Mouse (Mus musculus): Measurements from ENCODE around the gene Por. TPM values are rescaled to one million over a fixed set of nuclear protein-coding genes. Genes with fewer than 3 reads are reported as not detected.

The Por gene
- polyA plus RNA-seq, 1 experiment from 2014 or later = 37.0 TPM

DNA sequence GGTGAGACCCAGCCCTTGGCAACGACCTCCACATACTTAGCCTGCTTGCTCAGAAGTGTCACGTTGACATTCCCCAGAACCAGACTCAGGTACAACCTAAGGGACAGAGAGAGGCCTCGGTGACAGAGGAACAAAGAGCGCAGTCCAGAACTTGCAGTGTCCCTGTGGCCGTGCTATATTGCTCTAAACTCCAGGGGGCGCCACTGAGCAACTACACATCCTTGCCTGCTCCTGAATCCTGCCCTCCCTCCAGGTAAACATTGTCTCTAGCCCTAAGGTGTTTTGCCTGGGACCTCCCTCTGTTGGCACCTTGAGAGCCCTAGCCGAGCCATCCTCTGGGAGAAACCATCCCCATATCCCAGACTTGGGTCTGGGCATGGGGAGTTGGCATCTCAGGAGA lies 67.3 kb downstream of the Por start:
- Histone ChIP-seq H3K4me3 (replicated peaks) (no peak overlapping the region), H3K27me3 (no peaks in the 10 kb centered on the region), H3K9ac (no peak overlapping the region), H3K4me1 (replicated peaks) (no peaks in the 10 kb centered on the region; the same call in 1 of the 2 replicates), H3K27ac (replicated peaks) (no peak overlapping the region), H3K36me3 (replicated peaks) (peaks cover 35% of the 10 kb centered on the region), H3K9me3 (replicated peaks) (no peaks in the 10 kb centered on the region), H3K4me2 (no peak overlapping the region)
- no peak for ATAC-seq (ENCODE audit: insufficient read depth)
- 67% methylated on average over 7 of the region's 7 CpGs for WGBS (ENCODE audit: insufficient replicate concordance)

DNA sequence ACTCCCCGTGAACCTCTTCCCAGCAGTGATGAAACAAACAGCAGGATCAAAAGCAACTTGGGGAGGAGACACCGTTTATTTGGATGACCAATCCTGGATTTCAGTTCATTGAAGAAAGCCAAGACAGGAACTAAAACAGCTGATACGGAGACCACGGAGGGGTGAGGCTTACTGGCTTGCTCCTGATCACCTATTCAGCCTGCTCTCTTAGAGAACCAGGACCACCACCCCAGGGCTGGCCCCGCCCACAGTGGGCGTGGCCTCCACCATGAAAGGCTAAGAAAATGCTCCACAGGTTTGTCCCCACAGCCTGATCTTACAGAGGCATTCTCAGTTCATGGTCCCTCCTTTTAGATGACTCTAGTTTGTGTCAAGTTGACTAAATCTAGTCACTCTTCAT lies 68.4 kb downstream of the Por start:
- H3K9ac ChIP-seq = no peak overlapping the region
- no peak overlapping the region for H3K4me3 ChIP-seq (replicated peaks)
- WGBS (ENCODE audit: insufficient replicate concordance) = 36% methylated on average over 6 of the region's 6 CpGs
- ATAC-seq (ENCODE audit: insufficient read depth) = no peak
- H3K4me1 ChIP-seq (replicated peaks) = peaks cover 8% of the 10 kb centered on the region
- no peak overlapping the region for H3K4me2 ChIP-seq
- peaks cover 24% of the 10 kb centered on the region for H3K36me3 ChIP-seq (replicated peaks)
- peaks cover 7% of the 10 kb centered on the region; the same call in 1 of the 2 replicates for H3K27me3 ChIP-seq
- no peak overlapping the region for H3K27ac ChIP-seq (replicated peaks)
- no peaks in the 10 kb centered on the region for H3K9me3 ChIP-seq (replicated peaks)

DNA sequence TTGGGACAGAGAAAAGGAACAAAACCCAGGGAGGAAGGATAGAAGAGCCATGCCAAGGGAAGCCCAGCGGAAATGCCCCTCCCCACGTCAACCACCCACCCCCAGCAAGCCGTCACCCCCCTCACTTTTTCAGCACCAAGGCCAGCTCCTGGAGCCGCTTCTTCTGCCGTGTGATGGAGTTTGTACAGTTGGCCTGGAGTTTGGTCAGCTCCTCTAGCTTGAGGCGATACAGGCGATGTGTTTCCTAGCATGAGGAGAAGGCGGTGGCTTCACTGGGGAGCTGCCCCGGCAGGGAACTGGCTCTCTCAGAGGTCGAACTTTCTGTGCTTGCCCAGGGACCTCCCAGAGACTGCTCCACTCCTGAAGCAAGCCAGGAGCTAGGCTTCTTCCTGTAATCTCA lies 72.3 kb downstream of the Por start:
- no peak overlapping the region for H3K9ac ChIP-seq
- no peaks in the 10 kb centered on the region for H3K9me3 ChIP-seq (replicated peaks)
- no peak for ATAC-seq (ENCODE audit: insufficient read depth)
- 0 out of 2 replicates have a peak, but pooled peaks cover 5% of the 10 kb centered on the region for H3K36me3 ChIP-seq (replicated peaks)
- H3K4me3 ChIP-seq (replicated peaks) = no peak overlapping the region
- 55% methylated on average over 10 of the region's 10 CpGs for WGBS (ENCODE audit: insufficient replicate concordance)
- H3K27ac ChIP-seq (replicated peaks) = no peak overlapping the region
- peaks cover 22% of the 10 kb centered on the region for H3K4me1 ChIP-seq (replicated peaks)
- H3K4me2 ChIP-seq = no peak overlapping the region
- peaks cover 11% of the 10 kb centered on the region; the same call in 1 of the 2 replicates for H3K27me3 ChIP-seq

DNA sequence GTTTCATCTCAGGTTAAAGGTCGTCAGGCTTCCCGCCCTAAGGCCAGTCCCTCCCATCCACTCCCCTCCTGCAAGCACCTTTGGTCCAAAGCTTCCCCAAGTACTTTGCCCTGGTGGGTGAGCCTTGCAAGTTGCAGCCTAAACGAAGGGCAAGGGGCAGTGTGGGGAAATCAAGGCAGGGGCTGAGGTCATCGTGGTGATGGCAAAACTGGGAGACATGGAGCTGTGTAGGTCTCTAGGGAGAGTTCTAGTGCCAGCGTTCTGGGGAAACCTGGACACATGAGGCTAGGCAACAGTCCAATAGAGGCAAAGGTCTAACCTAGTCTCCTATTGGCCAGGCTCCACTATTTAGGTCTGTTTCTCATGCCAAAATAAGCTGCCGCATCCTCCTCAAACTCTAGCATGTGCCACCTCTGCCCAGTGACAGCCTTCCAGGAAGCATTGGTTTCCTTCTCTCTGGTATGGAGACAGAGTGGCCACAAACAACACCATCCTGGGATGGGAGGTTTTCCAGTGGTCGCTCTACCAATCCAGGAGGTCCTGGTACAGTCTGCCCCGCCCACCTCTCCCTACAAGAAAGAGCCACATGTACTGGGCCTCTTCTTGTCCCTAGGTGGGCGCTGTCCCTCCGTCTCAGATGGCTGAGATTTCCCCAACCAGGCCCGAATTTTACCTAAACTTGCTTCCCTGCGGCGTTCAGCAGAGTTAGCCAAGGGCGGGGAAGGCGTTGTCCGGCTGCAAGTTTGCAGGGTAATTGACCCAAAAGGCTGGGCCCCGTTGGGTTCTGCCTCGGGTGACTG lies 73.3 kb downstream of the Por start:
- Histone ChIP-seq H3K9me3 (replicated peaks) (no peaks in the 10 kb centered on the region), H3K4me3 (replicated peaks) (peak overlapping the region; percentile 66), H3K27ac (replicated peaks) (no peak overlapping the region), H3K27me3 (peaks cover 11% of the 10 kb centered on the region; the same call in 1 of the 2 replicates), H3K36me3 (replicated peaks) (0 out of 2 replicates have a peak, but pooled peaks cover 5% of the 10 kb centered on the region), H3K4me1 (replicated peaks) (peaks cover 22% of the 10 kb centered on the region), H3K9ac (peak overlapping the region; percentile 40), H3K4me2 (peak overlapping the region; percentile 91)
- 24% methylated on average over 18 of the region's 18 CpGs for WGBS (ENCODE audit: insufficient replicate concordance)
- no peak for ATAC-seq (ENCODE audit: insufficient read depth)

DNA sequence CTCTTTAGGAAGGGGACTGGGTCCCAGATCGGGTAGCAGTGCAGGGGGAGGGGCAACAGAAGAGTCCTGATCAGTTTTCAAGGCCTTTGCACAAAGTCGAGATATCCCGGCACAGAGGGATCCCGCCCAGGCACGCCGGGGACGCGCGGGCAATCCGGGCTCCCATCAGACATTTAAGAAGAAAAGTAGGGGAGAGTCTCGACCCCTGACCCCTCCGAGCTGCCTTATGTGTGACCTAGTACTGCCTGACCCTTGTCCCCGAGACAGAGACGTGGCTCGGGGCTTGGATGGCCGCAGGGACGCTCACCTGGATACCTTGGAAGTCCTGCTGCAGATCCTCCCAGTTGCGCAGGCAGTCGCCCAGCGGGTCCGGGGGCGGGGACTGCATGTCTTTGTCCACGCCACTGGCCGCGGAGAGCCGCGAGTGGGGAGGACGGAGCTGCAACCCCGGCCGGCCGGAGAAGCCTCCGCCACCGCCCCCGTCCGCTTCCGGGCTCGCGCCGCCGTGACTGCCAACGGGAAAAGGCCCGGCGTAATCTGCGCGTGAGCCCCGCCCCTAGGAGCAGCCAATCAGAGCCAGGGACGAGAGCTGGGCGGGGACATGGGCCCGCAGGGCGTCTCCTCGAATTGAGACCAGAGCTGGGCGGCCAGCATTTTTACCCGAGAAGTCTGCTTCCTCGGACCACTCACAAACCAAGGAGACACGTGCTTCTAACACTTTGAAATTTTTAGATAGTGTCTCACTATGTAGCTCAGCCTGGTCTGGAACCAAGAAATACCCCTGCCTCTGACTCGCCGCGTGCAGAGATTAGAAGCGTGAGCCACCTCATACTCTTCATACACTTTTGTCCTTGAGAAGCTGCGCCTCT lies 74.1 kb downstream of the Por start, which contains the start of gene Tmem120a:
Tmem120a (minus strand) TSS at position 708 of the 869 bp plus-strand sequence.
- H3K4me1 ChIP-seq (replicated peaks) = peaks cover 22% of the 10 kb centered on the region
- no peak within 1 kb of the TSS for H3K27ac ChIP-seq (replicated peaks)
- peak within 1 kb of the TSS; percentile 91 for H3K4me2 ChIP-seq
- H3K9me3 ChIP-seq (replicated peaks) = no peaks in the 10 kb centered on the region
- peak; percentile 90 for ATAC-seq (ENCODE audit: insufficient read depth)
- under 1% methylated on average over 60 of the region's 60 CpGs for WGBS (ENCODE audit: insufficient replicate concordance)
- peak within 1 kb of the TSS; percentile 45 for H3K9ac ChIP-seq
- peaks cover 11% of the 10 kb centered on the region; the same call in 1 of the 2 replicates for H3K27me3 ChIP-seq
- peak within 1 kb of the TSS; percentile 66 for H3K4me3 ChIP-seq (replicated peaks)
- 0 out of 2 replicates have a peak, but pooled peaks cover 5% of the 10 kb centered on the region for H3K36me3 ChIP-seq (replicated peaks)

DNA sequence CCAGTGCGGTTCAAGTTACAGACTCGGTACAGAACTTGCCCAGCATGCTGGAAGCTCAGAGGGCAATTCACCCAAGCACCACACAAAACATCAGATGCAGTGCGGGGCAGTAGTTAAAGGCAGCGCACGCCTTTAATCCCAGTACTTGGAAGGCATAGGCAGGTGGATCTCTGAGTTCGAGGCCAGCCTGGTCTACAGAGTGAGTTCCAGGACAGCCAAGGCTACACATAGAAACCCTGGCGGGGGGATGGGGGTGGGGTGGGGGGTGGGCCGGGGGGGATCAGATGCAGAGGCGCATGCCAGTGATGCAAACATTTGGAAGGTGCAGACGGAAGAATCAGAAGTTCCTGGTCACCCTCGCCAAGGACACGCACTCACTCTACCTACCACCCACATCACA lies 74.9 kb downstream of the Por start:
- no peak overlapping the region for H3K27ac ChIP-seq (replicated peaks)
- H3K4me3 ChIP-seq (replicated peaks) = peak overlapping the region; percentile 66
- WGBS (ENCODE audit: insufficient replicate concordance) = 33% methylated on average over 12 of the region's 12 CpGs
- peak overlapping the region; percentile 91 for H3K4me2 ChIP-seq
- no peaks in the 10 kb centered on the region for H3K9me3 ChIP-seq (replicated peaks)
- H3K36me3 ChIP-seq (replicated peaks) = 0 out of 2 replicates have a peak, but pooled peaks cover 5% of the 10 kb centered on the region
- H3K4me1 ChIP-seq (replicated peaks) = peaks cover 22% of the 10 kb centered on the region
- H3K9ac ChIP-seq = 0 out of 2 replicates have a peak overlapping the region, but pooled peaks have one; percentile 45
- no peak for ATAC-seq (ENCODE audit: insufficient read depth)
- H3K27me3 ChIP-seq = peaks cover 11% of the 10 kb centered on the region; the same call in 1 of the 2 replicates

DNA sequence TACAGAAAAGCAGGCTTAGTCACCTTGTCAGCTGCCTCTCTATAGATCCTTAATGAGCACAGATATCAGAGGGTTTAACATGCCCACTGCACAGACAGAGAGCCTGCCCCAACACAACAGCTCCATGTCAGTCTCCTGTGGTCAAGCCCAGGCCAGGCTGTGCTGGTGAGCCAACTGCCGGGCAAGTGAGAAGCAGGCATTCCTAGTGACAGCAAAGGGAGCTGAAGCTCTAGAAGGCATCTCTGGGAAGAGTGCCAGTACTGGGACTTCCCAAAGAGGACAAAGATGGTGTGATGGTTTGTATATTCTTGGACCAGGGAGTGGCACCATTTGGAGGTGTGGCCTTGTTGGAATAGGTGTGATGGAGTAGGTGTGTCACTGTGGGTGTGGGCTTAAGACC lies 81.2 kb downstream of the Por start:
- Histone ChIP-seq H3K27me3 (no peaks in the 10 kb centered on the region; the same call in 1 of the 2 replicates), H3K4me3 (replicated peaks) (no peak overlapping the region), H3K4me1 (replicated peaks) (no peaks in the 10 kb centered on the region), H3K27ac (replicated peaks) (no peak overlapping the region), H3K9ac (no peak overlapping the region), H3K4me2 (no peak overlapping the region), H3K9me3 (replicated peaks) (no peaks in the 10 kb centered on the region), H3K36me3 (replicated peaks) (no peaks in the 10 kb centered on the region)
- WGBS (ENCODE audit: insufficient replicate concordance) = 63% methylated on average over 1 of the region's 1 CpGs
- no peak for ATAC-seq (ENCODE audit: insufficient read depth)

DNA sequence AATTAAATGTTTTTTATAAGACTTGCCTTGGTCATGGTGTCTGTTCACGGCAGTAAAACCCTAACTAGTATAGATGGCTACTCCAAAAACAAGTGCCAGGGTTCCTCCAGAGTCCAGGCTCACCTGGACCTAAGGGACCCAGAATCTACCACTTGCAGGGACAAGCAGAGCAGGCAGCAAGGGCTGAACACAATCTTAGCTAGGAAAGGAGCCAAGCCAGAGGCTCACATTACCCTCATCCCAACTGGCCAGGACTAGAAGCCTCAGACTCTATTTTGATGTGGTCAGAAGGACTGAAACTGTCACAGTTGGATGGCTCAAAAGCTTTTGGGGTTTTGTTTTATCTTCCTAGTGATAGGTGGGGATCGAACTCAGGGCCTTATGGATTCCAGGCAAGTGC lies 81.8 kb downstream of the Por start:
- no peaks in the 10 kb centered on the region for H3K4me1 ChIP-seq (replicated peaks)
- 51% methylated on average over 2 of the region's 2 CpGs for WGBS (ENCODE audit: insufficient replicate concordance)
- no peak for ATAC-seq (ENCODE audit: insufficient read depth)

DNA sequence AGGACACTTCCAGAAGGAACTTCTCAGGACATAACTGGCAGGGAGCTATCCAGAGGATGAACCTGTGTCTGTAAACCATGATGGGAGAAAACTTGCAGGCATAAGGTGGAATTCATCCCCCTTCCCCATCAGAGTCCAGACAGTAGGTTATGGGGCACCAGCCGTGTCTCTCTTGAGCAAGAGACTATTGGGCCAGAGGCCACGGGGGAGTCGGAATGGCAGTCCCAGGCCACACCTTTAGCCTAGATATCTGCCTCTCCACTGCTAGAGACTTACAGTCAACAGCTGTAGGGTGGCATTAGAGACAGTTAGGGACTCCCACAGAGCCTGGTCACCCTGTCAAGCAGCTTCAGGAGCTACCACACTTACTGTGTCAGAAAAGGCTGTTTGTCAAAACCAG lies 92.0 kb downstream of the Por start:
- no peak overlapping the region for H3K4me3 ChIP-seq (replicated peaks)
- H3K36me3 ChIP-seq (replicated peaks) = no peaks in the 10 kb centered on the region
- no peaks in the 10 kb centered on the region for H3K9me3 ChIP-seq (replicated peaks)
- no peak overlapping the region for H3K9ac ChIP-seq
- H3K27me3 ChIP-seq = no peaks in the 10 kb centered on the region
- H3K4me1 ChIP-seq (replicated peaks) = no peaks in the 10 kb centered on the region
- H3K27ac ChIP-seq (replicated peaks) = no peak overlapping the region
- H3K4me2 ChIP-seq = no peak overlapping the region
- ATAC-seq (ENCODE audit: insufficient read depth) = no peak
- WGBS (ENCODE audit: insufficient replicate concordance) = 64% methylated on average over 3 of the region's 3 CpGs

More for the DNA sequence above, 81.8 kb downstream of the Por start:
- H3K4me3 ChIP-seq (replicated peaks) = no peak overlapping the region
- no peaks in the 10 kb centered on the region; the same call in 1 of the 2 replicates for H3K27me3 ChIP-seq
- no peaks in the 10 kb centered on the region for H3K9me3 ChIP-seq (replicated peaks)
- H3K36me3 ChIP-seq (replicated peaks) = no peaks in the 10 kb centered on the region
- no peak overlapping the region for H3K4me2 ChIP-seq
- no peak overlapping the region for H3K27ac ChIP-seq (replicated peaks)
- H3K9ac ChIP-seq = no peak overlapping the region

DNA sequence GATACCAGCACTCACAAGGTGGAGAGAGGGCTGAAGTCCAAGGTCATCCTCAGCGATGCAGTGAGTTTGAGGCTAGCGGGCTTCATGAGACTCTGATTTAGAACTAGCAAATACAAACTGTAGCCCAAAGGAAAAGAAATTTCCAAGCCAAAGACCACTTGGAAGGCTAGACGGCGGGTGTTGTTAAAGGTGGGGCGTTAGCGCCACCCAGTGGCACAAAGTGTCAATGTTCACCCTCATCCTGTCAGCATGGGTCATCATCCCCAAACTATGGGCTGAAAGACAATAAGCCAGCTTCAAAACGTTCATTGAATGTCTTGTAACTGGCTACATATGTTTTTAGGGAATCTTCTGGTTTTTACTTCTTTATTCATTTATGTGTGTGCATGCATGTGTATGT lies 93.7 kb downstream of the Por start:
- 3% methylated on average over 7 of the region's 7 CpGs for WGBS (ENCODE audit: insufficient replicate concordance)

DNA sequence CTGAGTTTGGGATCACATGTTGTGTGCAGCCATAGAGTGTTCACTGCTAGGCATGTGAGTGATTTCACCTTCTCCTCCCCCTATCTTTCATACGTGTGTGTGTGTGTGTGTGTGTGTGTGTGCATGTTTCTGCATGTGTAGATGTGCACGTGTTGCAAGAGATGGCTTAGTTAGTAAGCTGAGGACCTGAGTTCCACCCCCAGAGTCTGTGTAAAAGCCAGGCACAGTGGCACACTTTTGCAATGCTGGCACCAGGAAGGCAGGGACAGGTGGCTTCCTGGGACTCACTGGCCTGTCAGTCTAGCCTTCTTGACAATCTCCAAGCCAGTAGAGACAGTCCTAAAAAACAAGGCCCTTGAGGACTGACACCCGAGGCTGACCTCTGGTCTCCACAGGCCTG lies 95.1 kb downstream of the Por start:
- Histone ChIP-seq H3K27me3 (no peaks in the 10 kb centered on the region), H3K4me3 (replicated peaks) (no peak overlapping the region), H3K4me1 (replicated peaks) (no peaks in the 10 kb centered on the region), H3K27ac (replicated peaks) (no peak overlapping the region), H3K4me2 (no peak overlapping the region), H3K36me3 (replicated peaks) (no peaks in the 10 kb centered on the region), H3K9me3 (replicated peaks) (no peaks in the 10 kb centered on the region), H3K9ac (no peak overlapping the region)
- 42% methylated on average over 3 of the region's 3 CpGs for WGBS (ENCODE audit: insufficient replicate concordance)
- ATAC-seq (ENCODE audit: insufficient read depth) = no peak

More for the DNA sequence above, 93.7 kb downstream of the Por start:
- no peaks in the 10 kb centered on the region for H3K4me1 ChIP-seq (replicated peaks)
- H3K27me3 ChIP-seq = no peaks in the 10 kb centered on the region
- no peak for ATAC-seq (ENCODE audit: insufficient read depth)
- H3K36me3 ChIP-seq (replicated peaks) = no peaks in the 10 kb centered on the region
- H3K9ac ChIP-seq = no peak overlapping the region
- H3K9me3 ChIP-seq (replicated peaks) = no peaks in the 10 kb centered on the region
- H3K27ac ChIP-seq (replicated peaks) = no peak overlapping the region
- no peak overlapping the region for H3K4me2 ChIP-seq
- no peak overlapping the region for H3K4me3 ChIP-seq (replicated peaks)

Data from liver, embryonic 15.5 days (tissue).